Mouse (Mus musculus): ENCODE measurements around the gene Ccndbp1. TPM values are rescaled to one million over a fixed set of nuclear protein-coding genes. Genes with fewer than 3 reads are reported as not detected.
"Not testable (repeated sequence)": the region's sequence is repeated elsewhere in the genome, so short reads cannot be mapped to it uniquely, and the experiment has no call there.

Gene Ccndbp1
- total RNA-seq (2018; cell fraction: chromatin; rRNA removed), result 10 to 100 TPM in 24 of 26 experiments, 1 to 10 TPM in 2; 8.6 to 58.5 (median 36.3) TPM
- 10 to 100 TPM; 28.4 to 41.1 (median 32.7) TPM for total RNA-seq (2018; cell fraction: cytosol; rRNA removed)
- total RNA-seq (2018; cell fraction: nucleus; rRNA removed), result 10 to 100 TPM in 25 of 26 experiments, 1 to 10 TPM in 1; 9.5 to 53.5 (median 24.8) TPM
- polyA plus RNA-seq (2018), result 34.5 to 42.7 TPM (median 39.1 TPM) in 3 replicates

- 3% methylated on average over 34 of the region's 34 CpGs for WGBS (ENCODE audit: missing documents)
- Histone ChIP-seq H3K4me3 (ENCODE audit: inconsistent target) (peak within 1 kb of the TSS; percentile 98), H3K36me3 (ENCODE audit: inconsistent target) (peaks cover 20% of the 10 kb centered on the region; the same call in 1 of the 2 replicates), H3K27ac (no peak within 1 kb of the TSS; the same call in 1 of the 2 replicates), H3K79me2 (ENCODE audit: inconsistent target) (peaks cover 9% of the 10 kb centered on the region; the same call in 1 of the 2 replicates)
Measured at GRCm38 (mm10) chr2:121007925-121008663, at the start of gene Ccndbp1. Ccndbp1 (plus strand) TSS chr2:121008403.

GRCm38 (mm10) chr2:120959363-120959762, 48.8 kb upstream of the Ccndbp1 start:
- no peak overlapping the region for H3K4me3 ChIP-seq (ENCODE audit: inconsistent target)
- H3K36me3 ChIP-seq (ENCODE audit: inconsistent target), result no peaks in the 10 kb centered on the region; the same call in 1 of the 2 replicates
- H3K79me2 ChIP-seq (ENCODE audit: inconsistent target), result no peaks in the 10 kb centered on the region
- WGBS (ENCODE audit: missing documents), result 86% methylated on average over 2 of the region's 2 CpGs
- H3K27ac ChIP-seq, result no peak overlapping the region

GRCm38 (mm10) chr2:120959827-120960226, 48.4 kb upstream of the Ccndbp1 start:
- H3K4me3 ChIP-seq (ENCODE audit: inconsistent target), result no peak overlapping the region
- H3K79me2 ChIP-seq (ENCODE audit: inconsistent target), result peaks cover 3% of the 10 kb centered on the region; the same call in 1 of the 2 replicates
- 99% methylated on average over 5 of the region's 5 CpGs for WGBS (ENCODE audit: missing documents)
- H3K27ac ChIP-seq, result no peak overlapping the region
- H3K36me3 ChIP-seq (ENCODE audit: inconsistent target), result no peaks in the 10 kb centered on the region; the same call in 1 of the 2 replicates

GRCm38 (mm10) chr2:120960261-120960660, 47.9 kb upstream of the Ccndbp1 start:
- H3K27ac ChIP-seq, result no peak overlapping the region
- 100% methylated on average over 1 of the region's 1 CpGs for WGBS (ENCODE audit: missing documents)
- H3K36me3 ChIP-seq (ENCODE audit: inconsistent target), result no peaks in the 10 kb centered on the region; the same call in 1 of the 2 replicates
- peaks cover 7% of the 10 kb centered on the region; the same call in 1 of the 2 replicates for H3K79me2 ChIP-seq (ENCODE audit: inconsistent target)
- H3K4me3 ChIP-seq (ENCODE audit: inconsistent target), result no peak overlapping the region

- H3K79me2 ChIP-seq (ENCODE audit: inconsistent target), result peaks cover 36% of the 10 kb centered on the region
- 77% methylated on average over 7 of the region's 7 CpGs for WGBS (ENCODE audit: missing documents)
- H3K36me3 ChIP-seq (ENCODE audit: inconsistent target), result no peaks in the 10 kb centered on the region; the same call in 1 of the 2 replicates
Measured at GRCm38 (mm10) chr2:120963110-120963509, 45.1 kb upstream of the Ccndbp1 start.

GRCm38 (mm10) chr2:120965486-120965885, 42.7 kb upstream of the Ccndbp1 start:
- WGBS (ENCODE audit: missing documents), result 95% methylated on average over 3 of the region's 3 CpGs
- Histone ChIP-seq H3K27ac (no peak overlapping the region), H3K79me2 (ENCODE audit: inconsistent target) (peaks cover 58% of the 10 kb centered on the region), H3K36me3 (ENCODE audit: inconsistent target) (no peaks in the 10 kb centered on the region; the same call in 1 of the 2 replicates), H3K4me3 (ENCODE audit: inconsistent target) (no peak overlapping the region)

More at GRCm38 (mm10) chr2:120963110-120963509, 45.1 kb upstream of the Ccndbp1 start:
- H3K27ac ChIP-seq, result no peak overlapping the region
- no peak overlapping the region for H3K4me3 ChIP-seq (ENCODE audit: inconsistent target)

GRCm38 (mm10) chr2:120970045-120970539, 38.1 kb upstream of the Ccndbp1 start:
- no peak overlapping the region for H3K27ac ChIP-seq
- peak overlapping the region; percentile 88 for H3K4me3 ChIP-seq (ENCODE audit: inconsistent target)
- no peaks in the 10 kb centered on the region for H3K36me3 ChIP-seq (ENCODE audit: inconsistent target)
- peaks cover 52% of the 10 kb centered on the region for H3K79me2 ChIP-seq (ENCODE audit: inconsistent target)
- WGBS (ENCODE audit: missing documents), result 2% methylated on average over 23 of the region's 23 CpGs

- Histone ChIP-seq H3K4me3 (ENCODE audit: inconsistent target) (peak within 1 kb of the TSS; percentile 88), H3K79me2 (ENCODE audit: inconsistent target) (peaks cover 47% of the 10 kb centered on the region), H3K36me3 (ENCODE audit: inconsistent target) (no peaks in the 10 kb centered on the region), H3K27ac (peak within 1 kb of the TSS; percentile 34)
- under 1% methylated on average over 38 of the region's 39 CpGs for WGBS (ENCODE audit: missing documents)
Measured at GRCm38 (mm10) chr2:120970559-120971080, 37.6 kb upstream of the Ccndbp1 start, which contains the start of gene Ubr1. Ubr1 (minus strand) TSS chr2:120970715.

GRCm38 (mm10) chr2:120971766-120972165, 36.4 kb upstream of the Ccndbp1 start:
- Histone ChIP-seq H3K36me3 (ENCODE audit: inconsistent target) (no peaks in the 10 kb centered on the region), H3K79me2 (ENCODE audit: inconsistent target) (peaks cover 35% of the 10 kb centered on the region), H3K4me3 (ENCODE audit: inconsistent target) (no peak overlapping the region), H3K27ac (no peak overlapping the region)
- WGBS (ENCODE audit: missing documents), result 91% methylated on average over 4 of the region's 4 CpGs

- 92% methylated on average over 1 of the region's 8 CpGs for WGBS (ENCODE audit: missing documents)
- H3K79me2 ChIP-seq (ENCODE audit: inconsistent target), result peaks cover 31% of the 10 kb centered on the region; the same call in 1 of the 2 replicates
- not testable (repeated sequence) for H3K36me3 ChIP-seq (ENCODE audit: inconsistent target); H3K4me3 ChIP-seq (ENCODE audit: inconsistent target); H3K27ac ChIP-seq
Measured at GRCm38 (mm10) chr2:120972257-120972656, 35.9 kb upstream of the Ccndbp1 start.

GRCm38 (mm10) chr2:120972964-120973363, 35.2 kb upstream of the Ccndbp1 start:
- no peak overlapping the region for H3K4me3 ChIP-seq (ENCODE audit: inconsistent target)
- H3K36me3 ChIP-seq (ENCODE audit: inconsistent target), result no peaks in the 10 kb centered on the region
- H3K27ac ChIP-seq, result no peak overlapping the region
- 40% methylated on average over 4 of the region's 5 CpGs for WGBS (ENCODE audit: missing documents)
- peaks cover 23% of the 10 kb centered on the region; the same call in 1 of the 2 replicates for H3K79me2 ChIP-seq (ENCODE audit: inconsistent target)

GRCm38 (mm10) chr2:120976308-120976707, 31.9 kb upstream of the Ccndbp1 start:
- no peaks in the 10 kb centered on the region for H3K79me2 ChIP-seq (ENCODE audit: inconsistent target)
- WGBS (ENCODE audit: missing documents), result 73% methylated on average over 4 of the region's 4 CpGs
- H3K36me3 ChIP-seq (ENCODE audit: inconsistent target), result no peaks in the 10 kb centered on the region
- H3K27ac ChIP-seq, result no peak overlapping the region
- peak overlapping the region; percentile 51 for H3K4me3 ChIP-seq (ENCODE audit: inconsistent target)

GRCm38 (mm10) chr2:120976990-120977925, 30.9 kb upstream of the Ccndbp1 start, which contains the start of gene Tmem62:
Tmem62 (plus strand) TSS chr2:120977017.
- WGBS (ENCODE audit: missing documents), result 3% methylated on average over 70 of the region's 71 CpGs
- no peak within 1 kb of the TSS for H3K27ac ChIP-seq
- no peaks in the 10 kb centered on the region for H3K36me3 ChIP-seq (ENCODE audit: inconsistent target)
- no peaks in the 10 kb centered on the region for H3K79me2 ChIP-seq (ENCODE audit: inconsistent target)
- peak within 1 kb of the TSS; percentile 51 for H3K4me3 ChIP-seq (ENCODE audit: inconsistent target)

All from macrophage (primary cell).